Mouse (Mus musculus): ENCODE measurements around the gene Gpr171. TPM values are rescaled to one million over a fixed set of nuclear protein-coding genes. Genes with fewer than 3 reads are reported as not detected.

The Gpr171 gene
- polyA plus RNA-seq, 1 experiment, result 6.1 TPM

- no peak for TF ChIP-seq FLI1 (IDR thresholded peaks at IDR 0.05; ENCODE audit: low read length)
- TF ChIP-seq GATA1 (IDR thresholded peaks at IDR 0.05; ENCODE audit: borderline replicate concordance, low read length), result no peak
- Histone ChIP-seq H3K4me1 (peaks cover 94% of the 10 kb centered on the region), H3K4me3 (replicated peaks) (no peak overlapping the region), H3K27me3 (replicated peaks) (no peaks in the 10 kb centered on the region), H3K36me3 (replicated peaks; ENCODE audit: low read length) (peaks cover 89% of the 10 kb centered on the region), H3K9me3 (no peaks in the 10 kb centered on the region)
These were observed 34.5 kb upstream of the Gpr171 start for GRCm38 (mm10) chr3:59135911-59136653.

GRCm38 (mm10) chr3:59133189-59133588 lies 31.6 kb upstream of the Gpr171 start:
- no peaks in the 10 kb centered on the region for H3K27me3 ChIP-seq (replicated peaks)
- TF ChIP-seq FLI1 (IDR thresholded peaks at IDR 0.05; ENCODE audit: low read length) (no peak), GATA1 (IDR thresholded peaks at IDR 0.05; ENCODE audit: borderline replicate concordance, low read length) (peak; percentile 75; the same call in 1 of the 3 replicates)
- peak overlapping the region; percentile 72 for H3K4me3 ChIP-seq (replicated peaks)
- no peaks in the 10 kb centered on the region for H3K9me3 ChIP-seq
- peaks cover 88% of the 10 kb centered on the region for H3K4me1 ChIP-seq
- peaks cover 85% of the 10 kb centered on the region for H3K36me3 ChIP-seq (replicated peaks; ENCODE audit: low read length)

GRCm38 (mm10) chr3:59131966-59132365 lies 30.3 kb upstream of the Gpr171 start:
- Histone ChIP-seq H3K9me3 (no peaks in the 10 kb centered on the region), H3K4me3 (replicated peaks) (no peak overlapping the region), H3K4me1 (peaks cover 88% of the 10 kb centered on the region), H3K27me3 (replicated peaks) (no peaks in the 10 kb centered on the region), H3K36me3 (replicated peaks; ENCODE audit: low read length) (peaks cover 85% of the 10 kb centered on the region)
- TF ChIP-seq FLI1 (IDR thresholded peaks at IDR 0.05; ENCODE audit: low read length) (no peak), GATA1 (IDR thresholded peaks at IDR 0.05; ENCODE audit: borderline replicate concordance, low read length) (no peak)

GRCm38 (mm10) chr3:59131081-59131480 lies 29.5 kb upstream of the Gpr171 start:
- peaks cover 79% of the 10 kb centered on the region for H3K36me3 ChIP-seq (replicated peaks; ENCODE audit: low read length)
- no peak overlapping the region for H3K4me3 ChIP-seq (replicated peaks)
- H3K9me3 ChIP-seq, result no peaks in the 10 kb centered on the region
- H3K4me1 ChIP-seq, result peaks cover 84% of the 10 kb centered on the region
- no peaks in the 10 kb centered on the region for H3K27me3 ChIP-seq (replicated peaks)
- TF ChIP-seq GATA1 (IDR thresholded peaks at IDR 0.05; ENCODE audit: borderline replicate concordance, low read length) (no peak), FLI1 (IDR thresholded peaks at IDR 0.05; ENCODE audit: low read length) (no peak)

GRCm38 (mm10) chr3:59130431-59130830 lies 28.8 kb upstream of the Gpr171 start:
- H3K4me1 ChIP-seq, result peaks cover 84% of the 10 kb centered on the region
- no peak for TF ChIP-seq FLI1 (IDR thresholded peaks at IDR 0.05; ENCODE audit: low read length)
- TF ChIP-seq GATA1 (IDR thresholded peaks at IDR 0.05; ENCODE audit: borderline replicate concordance, low read length), result no peak
- no peaks in the 10 kb centered on the region for H3K27me3 ChIP-seq (replicated peaks)
- H3K4me3 ChIP-seq (replicated peaks), result peak overlapping the region; percentile 86
- no peaks in the 10 kb centered on the region for H3K9me3 ChIP-seq
- H3K36me3 ChIP-seq (replicated peaks; ENCODE audit: low read length), result peaks cover 79% of the 10 kb centered on the region

GRCm38 (mm10) chr3:59129547-59129946 lies 27.9 kb upstream of the Gpr171 start:
- H3K4me1 ChIP-seq, result peaks cover 88% of the 10 kb centered on the region
- no peaks in the 10 kb centered on the region for H3K9me3 ChIP-seq
- H3K4me3 ChIP-seq (replicated peaks), result no peak overlapping the region
- H3K36me3 ChIP-seq (replicated peaks; ENCODE audit: low read length), result peaks cover 80% of the 10 kb centered on the region
- H3K27me3 ChIP-seq (replicated peaks), result no peaks in the 10 kb centered on the region
- TF ChIP-seq FLI1 (IDR thresholded peaks at IDR 0.05; ENCODE audit: low read length), result no peak
- TF ChIP-seq GATA1 (IDR thresholded peaks at IDR 0.05; ENCODE audit: borderline replicate concordance, low read length), result no peak

- H3K4me1 ChIP-seq, result peaks cover 88% of the 10 kb centered on the region
- no peak for TF ChIP-seq FLI1 (IDR thresholded peaks at IDR 0.05; ENCODE audit: low read length)
- no peaks in the 10 kb centered on the region for H3K27me3 ChIP-seq (replicated peaks)
- no peaks in the 10 kb centered on the region for H3K9me3 ChIP-seq
- peak overlapping the region; percentile 23 for H3K4me3 ChIP-seq (replicated peaks)
- H3K36me3 ChIP-seq (replicated peaks; ENCODE audit: low read length), result peaks cover 80% of the 10 kb centered on the region
These were observed 27.1 kb upstream of the Gpr171 start for GRCm38 (mm10) chr3:59128681-59129080.

GRCm38 (mm10) chr3:59125783-59126555 lies 24.3 kb upstream of the Gpr171 start:
- TF ChIP-seq FLI1 (IDR thresholded peaks at IDR 0.05; ENCODE audit: low read length) (no peak), GATA1 (IDR thresholded peaks at IDR 0.05; ENCODE audit: borderline replicate concordance, low read length) (no peak)
- no peaks in the 10 kb centered on the region for H3K27me3 ChIP-seq (replicated peaks)
- H3K4me1 ChIP-seq, result peaks cover 83% of the 10 kb centered on the region
- H3K9me3 ChIP-seq, result no peaks in the 10 kb centered on the region
- H3K36me3 ChIP-seq (replicated peaks; ENCODE audit: low read length), result peaks cover 89% of the 10 kb centered on the region
- no peak overlapping the region for H3K4me3 ChIP-seq (replicated peaks)

- no peaks in the 10 kb centered on the region for H3K27me3 ChIP-seq (replicated peaks)
- H3K9me3 ChIP-seq, result no peaks in the 10 kb centered on the region
- peak overlapping the region; percentile 72 for H3K4me3 ChIP-seq (replicated peaks)
- TF ChIP-seq GATA1 (IDR thresholded peaks at IDR 0.05; ENCODE audit: borderline replicate concordance, low read length) (no peak), FLI1 (IDR thresholded peaks at IDR 0.05; ENCODE audit: low read length) (no peak)
- peaks cover 85% of the 10 kb centered on the region for H3K36me3 ChIP-seq (replicated peaks; ENCODE audit: low read length)
- peaks cover 84% of the 10 kb centered on the region for H3K4me1 ChIP-seq
These were observed 23.4 kb upstream of the Gpr171 start for GRCm38 (mm10) chr3:59125022-59125421.

All from megakaryocyte, embryonic 14.5 days (primary cell).